Mouse (Mus musculus): ENCODE measurements at regions not wholly inside any gene's neighbourhood (a gene's known extent, or its start where the extent isn't known, plus 50 kb on each side); places are given as distances from the start of the nearest gene placed in this dataset.

- no peak overlapping the region for H3K27ac ChIP-seq
- no peaks in the 10 kb centered on the region for H3K4me1 ChIP-seq (replicated peaks; ENCODE audit: control insufficient read depth, insufficient read depth, low read length)
- ATAC-seq (ENCODE audit: low FRiP score), result no peak
- H3K27me3 ChIP-seq (ENCODE audit: control insufficient read depth, insufficient read depth, low read length), result no peaks in the 10 kb centered on the region
- no peaks in the 10 kb centered on the region for H3K36me3 ChIP-seq (replicated peaks; ENCODE audit: control insufficient read depth, insufficient read depth)
- H3K9me3 ChIP-seq (ENCODE audit: control insufficient read depth, low read length), result no peaks in the 10 kb centered on the region
- no peak for DNase-seq (ENCODE audit: low spot score)
- H3K4me2 ChIP-seq (replicated peaks), result no peak overlapping the region
- no peak overlapping the region for H3K9ac ChIP-seq
- 65% methylated on average over 2 of the region's 2 CpGs for WGBS
- H3K4me3 ChIP-seq (replicated peaks; ENCODE audit: low read length), result no peak overlapping the region
Observed at GRCm38 (mm10) chr3:78825505-78825904, 460.8 kb downstream of the Rapgef2 start.

- H3K27ac ChIP-seq, result no peak overlapping the region
- H3K27me3 ChIP-seq (ENCODE audit: control insufficient read depth, insufficient read depth, low read length), result no peaks in the 10 kb centered on the region
- no peak for DNase-seq (ENCODE audit: low spot score)
- no peaks in the 10 kb centered on the region for H3K36me3 ChIP-seq (replicated peaks; ENCODE audit: control insufficient read depth, insufficient read depth)
- 78% methylated on average over 3 of the region's 3 CpGs for WGBS
- no peak overlapping the region for H3K4me3 ChIP-seq (replicated peaks; ENCODE audit: low read length)
- no peaks in the 10 kb centered on the region for H3K4me1 ChIP-seq (replicated peaks; ENCODE audit: control insufficient read depth, insufficient read depth, low read length)
- no peak overlapping the region for H3K9ac ChIP-seq
- H3K4me2 ChIP-seq (replicated peaks), result no peak overlapping the region
- no peak for ATAC-seq (ENCODE audit: low FRiP score)
- H3K9me3 ChIP-seq (ENCODE audit: control insufficient read depth, low read length), result no peaks in the 10 kb centered on the region
Observed at GRCm38 (mm10) chr3:78812425-78812824, 473.9 kb downstream of the Rapgef2 start.

DNA sequence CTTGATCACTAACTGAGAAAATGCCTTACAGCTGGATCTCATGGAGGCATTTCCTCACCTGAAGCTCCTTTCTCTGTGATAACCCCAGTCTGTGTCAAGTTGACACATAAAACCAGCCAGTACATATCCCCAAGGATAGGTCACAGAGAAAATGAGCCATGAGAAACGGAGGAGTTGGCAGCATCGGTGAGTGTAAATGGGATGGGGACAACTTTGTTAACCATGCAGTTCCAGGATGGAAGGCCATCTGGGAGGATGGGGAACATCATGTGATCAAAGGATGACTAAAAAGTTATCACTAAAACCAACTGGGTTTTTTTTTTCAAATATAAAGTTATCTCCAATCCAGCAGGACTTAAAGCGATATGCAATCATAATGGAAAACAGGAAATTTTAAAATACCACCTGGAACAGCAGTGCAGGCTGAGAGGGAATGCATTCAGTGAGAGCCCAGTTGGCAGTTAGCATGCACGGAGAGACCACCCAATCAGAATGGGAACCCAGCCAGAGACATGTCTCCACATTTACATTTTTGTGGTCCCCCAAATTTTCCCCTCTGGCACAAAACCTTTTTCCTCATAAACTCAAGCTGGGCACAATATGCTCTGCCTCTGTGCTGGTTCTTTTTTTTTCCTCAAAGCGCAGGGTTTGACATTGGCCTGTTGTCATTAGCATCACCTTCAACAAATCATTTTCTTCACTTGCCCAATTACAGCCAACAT, 475.7 kb downstream of the Rapgef2 start:
- WGBS, result 73% methylated on average over 5 of the region's 5 CpGs
- DNase-seq (ENCODE audit: low spot score), result peak; percentile 24
- ATAC-seq (ENCODE audit: low FRiP score), result no peak

DNA sequence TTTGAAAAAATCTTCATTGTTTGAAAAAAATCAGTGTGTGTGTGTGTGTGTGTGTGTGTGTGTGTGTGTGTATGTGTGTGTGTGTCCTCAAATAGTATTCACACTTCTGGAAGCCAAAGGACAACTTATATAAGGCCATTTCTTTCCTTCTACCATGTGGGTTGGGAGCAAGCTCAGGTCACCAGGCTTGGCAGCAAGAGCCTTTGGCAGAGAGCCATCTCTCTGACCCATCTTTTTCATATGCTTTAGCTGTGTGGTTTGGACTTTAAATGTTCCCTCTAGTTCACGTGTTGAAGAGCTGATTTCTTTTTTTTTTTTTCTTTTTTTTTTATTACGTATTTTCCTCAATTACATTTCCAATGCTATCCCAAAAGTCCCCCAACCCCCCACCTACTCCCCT, 483.1 kb downstream of the Rapgef2 start:
- H3K27me3 ChIP-seq (ENCODE audit: control insufficient read depth, insufficient read depth, low read length), result no peaks in the 10 kb centered on the region
- H3K9me3 ChIP-seq (ENCODE audit: control insufficient read depth, low read length), result no peaks in the 10 kb centered on the region
- H3K4me1 ChIP-seq (replicated peaks; ENCODE audit: control insufficient read depth, insufficient read depth, low read length), result no peaks in the 10 kb centered on the region
- H3K27ac ChIP-seq, result no peak overlapping the region
- no peak overlapping the region for H3K4me2 ChIP-seq (replicated peaks)
- DNase-seq (ENCODE audit: low spot score) (no peak), ATAC-seq (ENCODE audit: low FRiP score) (no peak)
- 78% methylated on average over 2 of the region's 2 CpGs for WGBS
- no peak overlapping the region for H3K9ac ChIP-seq
- H3K4me3 ChIP-seq (replicated peaks; ENCODE audit: low read length), result no peak overlapping the region
- no peaks in the 10 kb centered on the region for H3K36me3 ChIP-seq (replicated peaks; ENCODE audit: control insufficient read depth, insufficient read depth)

More for the DNA sequence above, 475.7 kb downstream of the Rapgef2 start:
- H3K9me3 ChIP-seq (ENCODE audit: control insufficient read depth, low read length), result no peaks in the 10 kb centered on the region
- H3K9ac ChIP-seq, result no peak overlapping the region
- no peak overlapping the region for H3K4me2 ChIP-seq (replicated peaks)
- no peaks in the 10 kb centered on the region for H3K27me3 ChIP-seq (ENCODE audit: control insufficient read depth, insufficient read depth, low read length)
- no peak overlapping the region for H3K27ac ChIP-seq
- no peaks in the 10 kb centered on the region for H3K4me1 ChIP-seq (replicated peaks; ENCODE audit: control insufficient read depth, insufficient read depth, low read length)
- H3K4me3 ChIP-seq (replicated peaks; ENCODE audit: low read length), result no peak overlapping the region
- H3K36me3 ChIP-seq (replicated peaks; ENCODE audit: control insufficient read depth, insufficient read depth), result no peaks in the 10 kb centered on the region

DNA sequence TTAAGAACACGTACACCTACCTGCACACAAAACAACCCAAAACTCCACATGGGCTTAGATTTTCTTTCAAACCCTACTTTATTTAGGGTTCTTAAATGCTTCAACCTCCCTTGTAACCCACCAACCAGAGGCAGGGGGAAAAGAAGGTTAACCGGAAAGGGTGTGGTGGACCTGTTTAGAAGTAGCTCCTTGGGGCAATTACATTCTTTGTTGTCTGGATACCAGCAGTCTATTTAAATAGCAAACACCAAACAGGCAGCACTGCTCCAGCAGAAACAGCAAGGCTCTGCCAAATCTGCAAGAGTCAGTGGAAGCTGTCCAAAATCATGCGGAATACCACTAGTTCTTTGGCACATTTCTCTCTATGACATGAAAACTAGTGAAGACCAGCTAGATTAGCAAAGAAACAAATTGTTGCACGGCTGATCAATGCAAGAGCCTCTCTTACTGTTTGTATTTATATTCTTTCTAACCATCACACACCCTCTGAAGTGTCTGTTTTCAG, 490.3 kb downstream of the Rapgef2 start:
- Histone ChIP-seq H3K9me3 (ENCODE audit: control insufficient read depth, low read length) (no peaks in the 10 kb centered on the region), H3K27ac (no peak overlapping the region), H3K9ac (no peak overlapping the region), H3K36me3 (replicated peaks; ENCODE audit: control insufficient read depth, insufficient read depth) (no peaks in the 10 kb centered on the region), H3K4me2 (replicated peaks) (no peak overlapping the region), H3K27me3 (ENCODE audit: control insufficient read depth, insufficient read depth, low read length) (no peaks in the 10 kb centered on the region), H3K4me1 (replicated peaks; ENCODE audit: control insufficient read depth, insufficient read depth, low read length) (no peaks in the 10 kb centered on the region; the same call in 1 of the 2 replicates), H3K4me3 (replicated peaks; ENCODE audit: low read length) (no peak overlapping the region)
- ATAC-seq (ENCODE audit: low FRiP score) (no peak), DNase-seq (ENCODE audit: low spot score) (no peak)
- 93% methylated on average over 4 of the region's 4 CpGs for WGBS

DNA sequence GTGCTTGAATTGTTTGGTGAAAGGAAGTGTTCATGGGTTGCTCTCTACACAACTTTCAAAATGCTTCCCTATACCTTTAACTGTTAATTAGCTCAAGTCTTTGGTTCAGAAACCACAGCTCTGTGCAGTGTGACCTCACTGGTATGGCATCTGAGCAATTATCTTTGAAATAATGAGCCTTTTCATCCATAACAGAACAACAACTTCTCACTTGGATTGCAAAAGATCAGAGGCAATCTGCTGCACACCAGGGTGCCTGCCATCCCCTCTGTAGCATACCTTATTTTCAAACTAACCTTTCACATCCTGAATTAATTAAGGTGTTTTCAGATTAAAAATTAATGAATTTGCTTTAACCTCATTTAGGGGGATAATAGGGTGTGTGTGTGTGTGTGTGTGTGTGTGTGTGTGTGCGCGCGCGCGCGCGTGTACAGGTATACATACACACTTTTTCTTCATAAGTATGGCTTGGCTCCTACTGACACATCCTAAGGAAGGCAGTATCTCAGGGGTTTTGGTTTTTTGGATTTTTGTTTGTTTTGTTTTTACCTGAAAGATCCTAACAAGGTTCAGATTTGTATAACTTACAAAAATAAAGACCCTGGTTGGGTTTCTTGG, 493.8 kb downstream of the Rapgef2 start:
- Histone ChIP-seq H3K4me1 (replicated peaks; ENCODE audit: control insufficient read depth, insufficient read depth, low read length) (no peaks in the 10 kb centered on the region; the same call in 1 of the 2 replicates), H3K4me2 (replicated peaks) (no peak overlapping the region), H3K36me3 (replicated peaks; ENCODE audit: control insufficient read depth, insufficient read depth) (no peaks in the 10 kb centered on the region), H3K9me3 (ENCODE audit: control insufficient read depth, low read length) (no peaks in the 10 kb centered on the region), H3K27me3 (ENCODE audit: control insufficient read depth, insufficient read depth, low read length) (no peaks in the 10 kb centered on the region), H3K4me3 (replicated peaks; ENCODE audit: low read length) (no peak overlapping the region), H3K27ac (no peak overlapping the region; the same call in 1 of the 2 replicates), H3K9ac (no peak overlapping the region)
- WGBS, result 81% methylated on average over 7 of the region's 7 CpGs
- DNase-seq (ENCODE audit: low spot score), result peak; percentile 35
- ATAC-seq (ENCODE audit: low FRiP score), result peak; percentile 84

DNA sequence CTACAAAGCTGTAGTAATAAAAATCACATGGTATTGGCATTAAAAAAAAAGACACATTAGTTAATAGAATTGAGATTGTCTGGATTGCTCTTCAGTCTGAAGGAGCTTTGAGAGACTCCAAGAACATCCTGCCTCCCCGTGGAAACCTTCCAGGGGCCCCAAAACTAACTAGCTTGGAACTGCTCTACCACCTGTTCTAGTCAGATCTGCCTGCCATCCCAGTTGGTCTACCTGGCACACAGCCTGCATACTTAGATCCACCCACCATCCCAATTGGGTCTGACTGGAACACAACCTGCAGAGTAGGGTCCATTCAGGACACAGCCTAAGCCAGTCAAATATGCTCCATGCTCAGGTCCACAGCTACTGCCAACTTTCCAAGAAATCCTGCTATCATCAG, 503.6 kb downstream of the Rapgef2 start:
- Histone ChIP-seq H3K27me3 (ENCODE audit: control insufficient read depth, insufficient read depth, low read length) (no peaks in the 10 kb centered on the region), H3K4me1 (replicated peaks; ENCODE audit: control insufficient read depth, insufficient read depth, low read length) (no peaks in the 10 kb centered on the region), H3K4me3 (replicated peaks; ENCODE audit: low read length) (no peak overlapping the region), H3K9ac (no peak overlapping the region), H3K9me3 (ENCODE audit: control insufficient read depth, low read length) (no peaks in the 10 kb centered on the region), H3K36me3 (replicated peaks; ENCODE audit: control insufficient read depth, insufficient read depth) (no peaks in the 10 kb centered on the region), H3K4me2 (replicated peaks) (no peak overlapping the region), H3K27ac (no peak overlapping the region)
- DNase-seq (ENCODE audit: low spot score) (no peak), ATAC-seq (ENCODE audit: low FRiP score) (no peak)
- 81% methylated on average over 1 of the region's 1 CpGs for whole genome bisulfite sequencing

- no peak overlapping the region for H3K9ac ChIP-seq
- H3K36me3 ChIP-seq (replicated peaks; ENCODE audit: control insufficient read depth, insufficient read depth), result no peaks in the 10 kb centered on the region
- H3K4me2 ChIP-seq (replicated peaks), result no peak overlapping the region
- no peaks in the 10 kb centered on the region for H3K4me1 ChIP-seq (replicated peaks; ENCODE audit: control insufficient read depth, insufficient read depth, low read length)
- H3K27ac ChIP-seq, result no peak overlapping the region
- ATAC-seq (ENCODE audit: low FRiP score), result no peak
- no peaks in the 10 kb centered on the region for H3K9me3 ChIP-seq (ENCODE audit: control insufficient read depth, low read length)
- H3K4me3 ChIP-seq (replicated peaks; ENCODE audit: low read length), result no peak overlapping the region
- WGBS, result 63% methylated on average over 4 of the region's 4 CpGs
- no peak for DNase-seq (ENCODE audit: low spot score)
- no peaks in the 10 kb centered on the region for H3K27me3 ChIP-seq (ENCODE audit: control insufficient read depth, insufficient read depth, low read length)
Observed at GRCm38 (mm10) chr3:78755686-78756476, 530.4 kb downstream of the Rapgef2 start.

- DNase-seq (ENCODE audit: low spot score), result no peak
Observed at GRCm38 (mm10) chr3:78736111-78736510, 550.2 kb downstream of the Rapgef2 start.

More at GRCm38 (mm10) chr3:78736111-78736510, 550.2 kb downstream of the Rapgef2 start:
- Histone ChIP-seq H3K4me1 (replicated peaks; ENCODE audit: control insufficient read depth, insufficient read depth, low read length) (no peaks in the 10 kb centered on the region), H3K36me3 (replicated peaks; ENCODE audit: control insufficient read depth, insufficient read depth) (no peaks in the 10 kb centered on the region), H3K9me3 (ENCODE audit: control insufficient read depth, low read length) (no peaks in the 10 kb centered on the region), H3K4me2 (replicated peaks) (no peak overlapping the region), H3K9ac (no peak overlapping the region), H3K27ac (no peak overlapping the region), H3K27me3 (ENCODE audit: control insufficient read depth, insufficient read depth, low read length) (no peaks in the 10 kb centered on the region), H3K4me3 (replicated peaks; ENCODE audit: low read length) (no peak overlapping the region)
- ATAC-seq (ENCODE audit: low FRiP score), result no peak

Data from hindbrain, embryonic 14.5 days (tissue).